Mouse (Mus musculus) heart, embryonic 11.5 days (tissue): Measurements from ENCODE around the gene Fam214a. TPM values are rescaled to one million over a fixed set of nuclear protein-coding genes. Genes with fewer than 3 reads are reported as not detected.

ENCODE experiments used
- ATAC-seq: fragments of 200-750 bp; cut with Nextera tagmentation; replicated peaks from 2 replicates; pipeline ENCODE4 v1.8.0; 2017; ENCODE audit warnings: moderate library complexity; ENCODE audit not compliant: insufficient number of reproducible peaks, low FRiP score, low TSS enrichment
- H3K27ac ChIP-seq: fragments of 300-500 bp; sonication (generic); 2 replicates; pipeline ENCODE4 v1.5.1; 2014; ENCODE audit warnings: mild to moderate bottlenecking, low read depth, low read length
- H3K27me3 ChIP-seq: fragments of 300-500 bp; sonication (generic); 2 replicates; pipeline ENCODE4 v1.6.1; 2014; ENCODE audit warnings: mild to moderate bottlenecking, low read length, mixed read lengths; ENCODE audit not compliant: control insufficient read depth, insufficient read depth
- H3K36me3 ChIP-seq: fragments of 300-500 bp; sonication (generic); 2 replicates; pipeline ENCODE4 v1.6.1; 2014; ENCODE audit warnings: mild to moderate bottlenecking, low read length, moderate library complexity, mixed read lengths; ENCODE audit not compliant: control insufficient read depth, insufficient read depth
- H3K4me1 ChIP-seq: fragments of 300-500 bp; sonication (generic); 2 replicates; pipeline ENCODE4 v1.6.1; 2014; ENCODE audit warnings: low read length; ENCODE audit not compliant: control insufficient read depth, insufficient read depth
- H3K4me2 ChIP-seq: fragments of 300-500 bp; sonication (generic); 2 replicates; pipeline ENCODE4 v1.6.1; 2014; ENCODE audit warnings: mild to moderate bottlenecking, moderate library complexity
- H3K4me3 ChIP-seq: fragments of 300-500 bp; sonication (generic); 2 replicates; pipeline ENCODE4 v1.5.1; 2014; ENCODE audit warnings: low read depth, low read length
- H3K9ac ChIP-seq: fragments of 300-500 bp; sonication (generic); 2 replicates; pipeline ENCODE4 v1.6.1; 2014; ENCODE audit warnings: mild to moderate bottlenecking, low read depth, low read length, moderate library complexity
- H3K9me3 ChIP-seq: fragments of 300-500 bp; sonication (generic); replicated peaks from 2 replicates; pipeline ENCODE4 v1.6.1; 2016; ENCODE audit warnings: low read length; ENCODE audit not compliant: control insufficient read depth
- WGBS: fragments of 180-500 bp; shearing (Covaris S2); extraction: QIAGEN DNeasy Blood & Tissue Kit; methylation state at CpG from one replicate; pipeline ENCODE4 v1.1.7; 2014; ENCODE audit not compliant: insufficient replicate concordance; 5-methylcytosine and 5-hydroxymethylcytosine counted together
- polyA plus RNA-seq: library from polyadenylated mRNA; unstranded; fragments of >200 nt; fragmentation: Nextera tagmentation; extraction: Ambion mirVana; gene quantifications from 2 replicates; pipeline ENCODE4 v1.2.1, GENCODE M21; 2014

The Fam214a gene
- polyA plus RNA-seq, 1 experiment from 2014 or later: 9.7 TPM

- Histone ChIP-seq H3K9ac (no peak overlapping the region), H3K9me3 (no peaks in the 10 kb centered on the region), H3K36me3 (no peaks in the 10 kb centered on the region), H3K27me3 (no peaks in the 10 kb centered on the region), H3K27ac (no peak overlapping the region), H3K4me3 (no peak overlapping the region), H3K4me1 (peaks cover 11% of the 10 kb centered on the region; the same call in 1 of the 2 replicates), H3K4me2 (no peak overlapping the region)
- 73% methylated on average over 3 of the region's 3 CpGs for WGBS
- no peak for ATAC-seq
Observed at GRCm38 (mm10) chr9:74915611-74916010, 37.1 kb upstream of the Fam214a start.

- Histone ChIP-seq H3K9ac (no peak overlapping the region), H3K4me1 (peaks cover 8% of the 10 kb centered on the region; the same call in 1 of the 2 replicates), H3K36me3 (no peaks in the 10 kb centered on the region), H3K4me3 (no peak overlapping the region), H3K27ac (no peak overlapping the region), H3K4me2 (no peak overlapping the region), H3K27me3 (no peaks in the 10 kb centered on the region), H3K9me3 (no peaks in the 10 kb centered on the region)
- ATAC-seq: no peak
- WGBS: 89% methylated on average over 12 of the region's 12 CpGs
Observed at GRCm38 (mm10) chr9:74920450-74920849, 32.2 kb upstream of the Fam214a start.

GRCm38 (mm10) chr9:74921422-74921821 is 31.3 kb upstream of the Fam214a start:
- 23% methylated on average over 1 of the region's 1 CpGs for WGBS

GRCm38 (mm10) chr9:74922884-74923283 is 29.8 kb upstream of the Fam214a start:
- H3K4me2 ChIP-seq: no peak overlapping the region
- no peaks in the 10 kb centered on the region for H3K9me3 ChIP-seq
- H3K27me3 ChIP-seq: no peaks in the 10 kb centered on the region
- no peak overlapping the region for H3K9ac ChIP-seq
- H3K36me3 ChIP-seq: no peaks in the 10 kb centered on the region
- WGBS: 46% methylated on average over 3 of the region's 3 CpGs
- peaks cover 8% of the 10 kb centered on the region; the same call in 1 of the 2 replicates for H3K4me1 ChIP-seq
- H3K27ac ChIP-seq: no peak overlapping the region
- H3K4me3 ChIP-seq: no peak overlapping the region
- no peak for ATAC-seq

More at GRCm38 (mm10) chr9:74921422-74921821, 31.3 kb upstream of the Fam214a start:
- Histone ChIP-seq H3K4me2 (no peak overlapping the region), H3K4me3 (no peak overlapping the region), H3K9me3 (no peaks in the 10 kb centered on the region), H3K9ac (no peak overlapping the region), H3K27ac (no peak overlapping the region), H3K27me3 (no peaks in the 10 kb centered on the region), H3K36me3 (no peaks in the 10 kb centered on the region), H3K4me1 (peaks cover 8% of the 10 kb centered on the region; the same call in 1 of the 2 replicates)
- ATAC-seq: no peak

GRCm38 (mm10) chr9:74923291-74923977 is 29.2 kb upstream of the Fam214a start:
- Histone ChIP-seq H3K36me3 (no peaks in the 10 kb centered on the region), H3K9me3 (no peaks in the 10 kb centered on the region), H3K27ac (no peak overlapping the region), H3K4me3 (no peak overlapping the region), H3K4me2 (no peak overlapping the region), H3K9ac (no peak overlapping the region), H3K27me3 (no peaks in the 10 kb centered on the region), H3K4me1 (peaks cover 8% of the 10 kb centered on the region; the same call in 1 of the 2 replicates)
- no peak for ATAC-seq
- 84% methylated on average over 6 of the region's 6 CpGs for WGBS

GRCm38 (mm10) chr9:74925220-74925769 is 27.4 kb upstream of the Fam214a start:
- Histone ChIP-seq H3K27me3 (no peaks in the 10 kb centered on the region), H3K4me2 (no peak overlapping the region), H3K27ac (no peak overlapping the region), H3K36me3 (no peaks in the 10 kb centered on the region), H3K9me3 (no peaks in the 10 kb centered on the region), H3K9ac (no peak overlapping the region), H3K4me1 (peaks cover 8% of the 10 kb centered on the region; the same call in 1 of the 2 replicates), H3K4me3 (no peak overlapping the region)
- ATAC-seq: no peak
- WGBS: 85% methylated on average over 10 of the region's 10 CpGs

- H3K4me3 ChIP-seq: no peak overlapping the region
- WGBS: 85% methylated on average over 4 of the region's 4 CpGs
- H3K36me3 ChIP-seq: no peaks in the 10 kb centered on the region
- no peaks in the 10 kb centered on the region for H3K27me3 ChIP-seq
- no peak overlapping the region for H3K27ac ChIP-seq
- H3K4me1 ChIP-seq: no peaks in the 10 kb centered on the region
- ATAC-seq: no peak
- no peaks in the 10 kb centered on the region for H3K9me3 ChIP-seq
- H3K4me2 ChIP-seq: no peak overlapping the region
- no peak overlapping the region for H3K9ac ChIP-seq
Observed at GRCm38 (mm10) chr9:74929981-74930423, 22.7 kb upstream of the Fam214a start.

GRCm38 (mm10) chr9:74930653-74931052 is 22.0 kb upstream of the Fam214a start:
- no peak for ATAC-seq
- H3K4me3 ChIP-seq: no peak overlapping the region
- H3K27me3 ChIP-seq: no peaks in the 10 kb centered on the region
- no peak overlapping the region for H3K4me2 ChIP-seq
- 80% methylated on average over 5 of the region's 5 CpGs for WGBS
- H3K27ac ChIP-seq: no peak overlapping the region
- no peaks in the 10 kb centered on the region for H3K9me3 ChIP-seq
- H3K36me3 ChIP-seq: no peaks in the 10 kb centered on the region
- no peaks in the 10 kb centered on the region for H3K4me1 ChIP-seq
- H3K9ac ChIP-seq: no peak overlapping the region

GRCm38 (mm10) chr9:74935289-74935688 is 17.4 kb upstream of the Fam214a start:
- 71% methylated on average over 3 of the region's 3 CpGs for WGBS
- ATAC-seq: no peak
- Histone ChIP-seq H3K4me1 (no peaks in the 10 kb centered on the region), H3K27ac (no peak overlapping the region), H3K4me3 (no peak overlapping the region), H3K9me3 (no peaks in the 10 kb centered on the region), H3K27me3 (no peaks in the 10 kb centered on the region), H3K36me3 (no peaks in the 10 kb centered on the region), H3K9ac (no peak overlapping the region), H3K4me2 (no peak overlapping the region)
